Mouse (Mus musculus) central nervous system, embryonic 18 days (tissue): ENCODE results near the gene Ccdc115. TPM values are rescaled to one million over a fixed set of nuclear protein-coding genes. Genes with fewer than 3 reads are reported as not detected.

Experiments
- polyA plus RNA-seq: library from polyadenylated mRNA; depleted of rRNA; stranded (reverse); fragments of >200 nt; gene quantifications from 2 replicates; pipeline ENCODE4 v1.2.3, GENCODE M21; 2012; rRNA removed

Gene Ccdc115
- 56.5 and 59.1 TPM in 2 replicates for polyA plus RNA-seq

DNA sequence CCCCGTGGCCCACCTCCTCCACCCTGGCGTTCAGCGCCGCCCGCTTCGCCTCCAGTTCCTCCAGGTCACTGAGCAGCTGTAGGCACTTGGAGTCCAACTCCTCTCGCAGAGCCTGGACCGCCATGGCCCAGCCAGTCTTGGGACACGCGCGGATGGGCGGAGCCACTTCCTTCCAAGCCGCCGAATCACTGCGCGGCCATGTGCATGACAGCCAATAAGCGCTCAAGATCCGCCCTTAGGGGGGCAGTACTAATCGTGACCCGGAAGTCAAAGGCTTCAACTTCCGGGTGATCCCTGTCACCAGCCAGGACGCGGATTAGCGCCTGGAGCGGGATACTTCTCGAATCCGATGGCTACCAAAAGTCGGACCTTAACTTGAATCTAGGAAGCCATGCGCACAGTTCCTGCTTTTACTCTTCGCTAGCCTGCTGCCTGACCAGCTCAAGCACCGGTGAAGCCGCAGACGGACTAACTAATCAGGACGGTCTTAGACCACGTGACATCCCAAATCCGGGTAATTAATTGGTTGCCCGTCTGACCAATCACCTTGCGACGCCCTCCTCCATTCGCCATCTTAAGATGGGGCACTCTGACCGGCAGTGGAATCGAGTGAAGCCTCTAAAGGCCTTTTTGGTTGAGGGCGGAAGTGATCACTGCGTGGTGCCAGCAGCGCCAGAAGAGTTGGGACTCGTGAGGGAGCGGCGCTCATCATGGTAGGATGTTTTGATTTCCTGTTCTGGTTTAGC lies at the start of gene Ccdc115, which contains the start of gene Imp4:
Gene Ccdc115 (minus strand): TSS at position 458 of the 746 bp plus-strand sequence.
Gene Imp4 (plus strand): TSS at position 637 of the 746 bp plus-strand sequence.

GRCm38 (mm10) chr1:34459284-34460060 lies 20.0 kb upstream of the Ccdc115 start, which contains the start of gene Ptpn18:
TSS of gene Ptpn18 (plus strand) at chr1:34459762.

Other genes with a start within 250 kb of the Ccdc115 start
- gene Imp4, start 179 bp upstream of the Ccdc115 start, polyA plus RNA-seq: 28.5 and 30.0 TPM in 2 replicates
- gene Ptpn18, start 20.1 kb upstream of the Ccdc115 start, polyA plus RNA-seq: 6.6 TPM in 2 replicates
- gene Prss39, start 58.7 kb upstream of the Ccdc115 start, polyA plus RNA-seq: not detected in 2 replicates
- gene Cfc1, start 96.0 kb upstream of the Ccdc115 start, polyA plus RNA-seq: 0.25 and 0.43 TPM in 2 replicates
- not detected in 2 replicates for gene Prss40, start 121.3 kb upstream of the Ccdc115 start, polyA plus RNA-seq
- gene Amer3, start 140.0 kb upstream of the Ccdc115 start, polyA plus RNA-seq: 26.7 and 27.2 TPM in 2 replicates